Comparison of ENCODE assay signal across 9 mouse cellular contexts in the genomic region with DNA sequence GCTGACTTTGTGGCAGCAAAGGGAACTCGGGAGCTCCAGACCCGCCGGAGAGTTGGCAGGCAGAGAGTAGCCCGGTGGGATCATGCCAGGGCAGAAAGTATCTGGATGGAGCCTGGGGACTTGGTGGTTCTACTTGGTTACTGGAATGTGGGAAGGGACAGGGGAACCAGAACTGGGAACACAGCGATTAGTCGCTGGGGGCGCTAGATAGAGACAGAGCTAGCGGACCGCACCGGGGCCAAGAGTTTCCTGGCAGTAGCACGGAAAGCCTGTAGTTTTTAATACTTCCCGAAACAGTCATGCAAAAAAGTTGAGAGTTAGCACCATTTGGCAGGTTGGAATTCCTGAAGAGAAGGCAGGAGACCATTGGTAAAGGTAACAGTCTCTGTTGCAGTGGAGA. TPM values are rescaled to one million over a fixed set of nuclear protein-coding genes. Genes with fewer than 3 reads are reported as not detected.
DNase-seq lines count a peak whose midpoint lies in the region; ATAC-seq lines count a peak whose summit lies in the region.
"Had no signal": no experiment of that assay in that cellular context is flagged by ENCODE, and none has a peak within 500 bp of the region (broad histone marks: within the 10 kb centered on the region; RNA-seq: fewer than 3 reads in every experiment).

No protein-coding gene starts in this region.

- no peaks in the 10 kb centered on the region for H3K27me3 ChIP-seq in forebrain, embryonic 11.5 days (ENCODE audit: control insufficient read depth, insufficient read depth, low read length)
- H3K27me3 ChIP-seq in forebrain, embryonic 13.5 days = no peaks in the 10 kb centered on the region
- H3K27me3 ChIP-seq in liver, embryonic 16.5 days (ENCODE audit: control insufficient read depth, insufficient read depth, low read depth, low read length) = no peaks in the 10 kb centered on the region

- H3K27ac ChIP-seq in forebrain, embryonic 11.5 days (ENCODE audit: low read depth, low read length) = no peak overlapping the region
- H3K27ac ChIP-seq in forebrain, embryonic 13.5 days = no peak overlapping the region
- no peak overlapping the region for H3K27ac ChIP-seq in liver, embryonic 16.5 days (ENCODE audit: low read length)

- no peak overlapping the region for H3K4me2 ChIP-seq in forebrain, embryonic 11.5 days (ENCODE audit: low read depth, low read length, severe bottlenecking)
- H3K4me2 ChIP-seq in forebrain, embryonic 13.5 days = no peak overlapping the region
- peak overlapping the region; percentile 58 for H3K4me2 ChIP-seq in liver, embryonic 16.5 days (ENCODE audit: low read depth, low read length)

- H3K36me3 ChIP-seq in forebrain, embryonic 11.5 days (ENCODE audit: control insufficient read depth, insufficient read depth, low read length) = no peaks in the 10 kb centered on the region
- no peaks in the 10 kb centered on the region for H3K36me3 ChIP-seq in forebrain, embryonic 13.5 days (ENCODE audit: poor library complexity, severe bottlenecking)
- no peaks in the 10 kb centered on the region for H3K36me3 ChIP-seq in liver, embryonic 16.5 days (ENCODE audit: control insufficient read depth, insufficient read depth)
- H3K36me3 ChIP-seq: G1E had no signal

- 0 out of 2 replicates have a peak, but pooled peaks cover 3% of the 10 kb centered on the region for H3K4me1 ChIP-seq in forebrain, embryonic 11.5 days (replicated peaks; ENCODE audit: control insufficient read depth, insufficient read depth, low read length)
- H3K4me1 ChIP-seq in forebrain, embryonic 13.5 days = peaks cover 4% of the 10 kb centered on the region
- H3K4me1 ChIP-seq in liver, embryonic 16.5 days (ENCODE audit: control insufficient read depth, low read depth, low read length) = peaks cover 18% of the 10 kb centered on the region

- WGBS in forebrain, embryonic 11.5 days = 18% methylated on average over 12 of the region's 12 CpGs
- WGBS in forebrain, embryonic 13.5 days = 27% methylated on average over 12 of the region's 12 CpGs
- 27% methylated on average over 12 of the region's 12 CpGs for WGBS in liver, embryonic 16.5 days (ENCODE audit: insufficient replicate concordance)

- intact Hi-C loops in heart, postnatal 36 days (cut with DNase I) = no loop called here

- ATAC-seq in forebrain, embryonic 11.5 days (replicated peaks; ENCODE audit: low FRiP score) = no peak
- ATAC-seq in forebrain, embryonic 13.5 days = no peak
- ATAC-seq in liver, embryonic 16.5 days (ENCODE audit: low read depth) = peak; percentile 75
- ATAC-seq in frontal cortex, adult (ENCODE audit: low TSS enrichment) = no peak

- H3K4me3 ChIP-seq in forebrain, embryonic 11.5 days (ENCODE audit: low read depth, low read length) = no peak overlapping the region
- H3K4me3 ChIP-seq in forebrain, embryonic 13.5 days = no peak overlapping the region
- H3K4me3 ChIP-seq in liver, embryonic 16.5 days (ENCODE audit: low read depth, low read length) = peak overlapping the region; percentile 22

- no peaks in the 10 kb centered on the region for H3K9me3 ChIP-seq in forebrain, embryonic 11.5 days (ENCODE audit: control insufficient read depth, low read length)
- no peaks in the 10 kb centered on the region for H3K9me3 ChIP-seq in forebrain, embryonic 13.5 days (replicated peaks)
- no peaks in the 10 kb centered on the region for H3K9me3 ChIP-seq in liver, embryonic 16.5 days (replicated peaks; ENCODE audit: control insufficient read depth, low read length)
- H3K9me3 ChIP-seq: G1E had no signal

- H3K9ac ChIP-seq in forebrain, embryonic 11.5 days (ENCODE audit: low read length) = no peak overlapping the region
- H3K9ac ChIP-seq in forebrain, embryonic 13.5 days = no peak overlapping the region
- peak overlapping the region; percentile 1; the same call in 1 of the 2 replicates for H3K9ac ChIP-seq in liver, embryonic 16.5 days (ENCODE audit: low read depth, low read length)

- DNase-seq in forebrain, embryonic 11.5 days (ENCODE audit: low spot score) = peak; percentile 56
- DNase-seq in urinary bladder, postnatal 14 days (ENCODE audit: low spot score) = peak; percentile 33
- DNase-seq in urinary bladder, postnatal 25 days (ENCODE audit: low spot score) = no peak
- DNase-seq in heart, postnatal 36 days = peak; percentile 20 to 36
- peak; percentile 14 for DNase-seq in thymus, postnatal 0 days (ENCODE audit: low spot score)

RNA-seq across cellular contexts. Expression of gene Pde12, which starts 5.7 kb away (rescaled TPM):
- 12.9 and 13.4 TPM in 2 replicates for polyA plus RNA-seq in forebrain, embryonic 11.5 days (2014; fragmentation: Nextera tagmentation; extraction: Ambion mirVana)
- polyA plus RNA-seq in forebrain, embryonic 13.5 days (2015; fragmentation: Nextera tagmentation; extraction: Ambion mirVana) = 11.3 and 12.5 TPM in 2 replicates
- 1 to 10 TPM; 4.5 to 4.6 TPM for total RNA-seq in heart, postnatal 36 days (2021)
- polyA plus RNA-seq in liver, embryonic 16.5 days (2015; fragmentation: Nextera tagmentation; extraction: Ambion mirVana) = 4.6 TPM in 2 replicates
- polyA plus RNA-seq in thymus, postnatal 0 days (2015; fragmentation: Nextera tagmentation; extraction: Ambion mirVana) = 14.3 and 15.9 TPM in 2 replicates

RNA-seq across cellular contexts. Expression of gene Dnah12, which starts 17.7 kb away (rescaled TPM):
- polyA plus RNA-seq in forebrain, embryonic 11.5 days (2014; fragmentation: Nextera tagmentation; extraction: Ambion mirVana) = 0.04 TPM in 1 of 2 replicates, not detected in the other
- 0.04 and 0.05 TPM in 2 replicates for polyA plus RNA-seq in forebrain, embryonic 13.5 days (2015; fragmentation: Nextera tagmentation; extraction: Ambion mirVana)
- total RNA-seq in heart, postnatal 36 days (2021) = under 1 TPM; 0.03 TPM
- polyA plus RNA-seq in liver, embryonic 16.5 days (2015; fragmentation: Nextera tagmentation; extraction: Ambion mirVana) = 0.01 and 0.02 TPM in 2 replicates
- polyA plus RNA-seq in thymus, postnatal 0 days (2015; fragmentation: Nextera tagmentation; extraction: Ambion mirVana) = 0.06 and 0.16 TPM in 2 replicates
- polyA plus RNA-seq: G1E had no signal

RNA-seq across cellular contexts. Expression of gene Arf4, which starts 37.5 kb away (rescaled TPM):
- 535 and 566 TPM in 2 replicates for polyA plus RNA-seq in forebrain, embryonic 11.5 days (2014; fragmentation: Nextera tagmentation; extraction: Ambion mirVana)
- polyA plus RNA-seq in forebrain, embryonic 13.5 days (2015; fragmentation: Nextera tagmentation; extraction: Ambion mirVana) = 634 and 654 TPM in 2 replicates
- total RNA-seq in heart, postnatal 36 days (2021) = 10 to 100 TPM; 66.7 to 78.0 TPM
- 154 and 161 TPM in 2 replicates for polyA plus RNA-seq in liver, embryonic 16.5 days (2015; fragmentation: Nextera tagmentation; extraction: Ambion mirVana)
- polyA plus RNA-seq in thymus, postnatal 0 days (2015; fragmentation: Nextera tagmentation; extraction: Ambion mirVana) = 257 and 289 TPM in 2 replicates
